Mouse (Mus musculus): ENCODE results near the gene Klhdc3. TPM values are rescaled to one million over a fixed set of nuclear protein-coding genes. Genes with fewer than 3 reads are reported as not detected.

Gene Klhdc3
- total RNA-seq, 4 experiments from 2014 or later, result 175 to 193 (median 189) TPM

- no peak for DNase-seq (ENCODE audit: low spot score in 2 of 2)
Observed at GRCm38 (mm10) chr17:46702506-46702905, 21.8 kb upstream of the Klhdc3 start.

- no peak for DNase-seq (ENCODE audit: low spot score in 2 of 2)
Observed at GRCm38 (mm10) chr17:46702100-46702499, 21.4 kb upstream of the Klhdc3 start.

GRCm38 (mm10) chr17:46701489-46701888 lies 20.8 kb upstream of the Klhdc3 start:
- no peak for DNase-seq (ENCODE audit: low spot score in 2 of 2)

GRCm38 (mm10) chr17:46699912-46700311 lies 19.2 kb upstream of the Klhdc3 start:
- no peak for DNase-seq (ENCODE audit: low spot score in 2 of 2)

GRCm38 (mm10) chr17:46699245-46699644 lies 18.5 kb upstream of the Klhdc3 start:
- DNase-seq (ENCODE audit: low spot score in 2 of 2), result no peak

- no peak for DNase-seq (ENCODE audit: low spot score in 2 of 2)
Observed at GRCm38 (mm10) chr17:46698515-46698914, 17.8 kb upstream of the Klhdc3 start.

GRCm38 (mm10) chr17:46694517-46695063 lies 13.9 kb upstream of the Klhdc3 start:
- no peak for DNase-seq (ENCODE audit: low spot score in 2 of 2)

GRCm38 (mm10) chr17:46691390-46691789 lies 10.7 kb upstream of the Klhdc3 start:
- no peak for DNase-seq (ENCODE audit: low spot score in 2 of 2)

- no peak for DNase-seq (ENCODE audit: low spot score in 2 of 2)
Observed at GRCm38 (mm10) chr17:46690665-46691064, 10.0 kb upstream of the Klhdc3 start.

GRCm38 (mm10) chr17:46685913-46686312 lies 5.2 kb upstream of the Klhdc3 start:
- DNase-seq (ENCODE audit: low spot score in 2 of 2), result no peak

- no peak for DNase-seq (ENCODE audit: low spot score in 2 of 2)
Observed at GRCm38 (mm10) chr17:46682654-46683389, 2.1 kb upstream of the Klhdc3 start.

GRCm38 (mm10) chr17:46681466-46682118 lies 878 bp upstream of the Klhdc3 start:
- no peak for DNase-seq (ENCODE audit: low spot score in 2 of 2)

GRCm38 (mm10) chr17:46679843-46680759 lies 613 bp downstream of the Klhdc3 start:
- no peak for DNase-seq (ENCODE audit: low spot score in 2 of 2)

GRCm38 (mm10) chr17:46678911-46679310 lies 1.8 kb downstream of the Klhdc3 start:
- DNase-seq (ENCODE audit: low spot score in 2 of 2), result no peak

GRCm38 (mm10) chr17:46678416-46678815 lies 2.3 kb downstream of the Klhdc3 start, which contains the start of gene Mea1:
Gene Mea1 (plus strand): TSS chr17:46678793.
- DNase-seq (ENCODE audit: low spot score in 2 of 2), result no peak

- DNase-seq (ENCODE audit: low spot score in 2 of 2), result no peak
Observed at GRCm38 (mm10) chr17:46674530-46675283, 6.0 kb downstream of the Klhdc3 start.

GRCm38 (mm10) chr17:46673850-46674529 lies 6.7 kb downstream of the Klhdc3 start, which contains the start of gene Rrp36:
Gene Rrp36 (minus strand): TSS chr17:46674352.
- peak; percentile 75 to 86 for DNase-seq (ENCODE audit: low spot score in 2 of 2)

- DNase-seq (ENCODE audit: low spot score in 2 of 2), result no peak
Observed at GRCm38 (mm10) chr17:46669911-46670310, 10.8 kb downstream of the Klhdc3 start.

- DNase-seq (ENCODE audit: low spot score in 2 of 2), result no peak
Observed at GRCm38 (mm10) chr17:46667712-46668111, 13.0 kb downstream of the Klhdc3 start.

- no peak for DNase-seq (ENCODE audit: low spot score in 2 of 2)
Observed at GRCm38 (mm10) chr17:46662730-46663129, 18.0 kb downstream of the Klhdc3 start.
